Mouse (Mus musculus): ENCODE results near the gene Rnf2.

- no peak for TF ChIP-seq POLR2A (IDR thresholded peaks at IDR 0.05; ENCODE audit: insufficient read depth, low read depth, low read length)
- TF ChIP-seq CTCF (IDR thresholded peaks at IDR 0.05; ENCODE audit: insufficient read depth, low read depth, low read length): no peak
These were observed 16.0 kb downstream of the Rnf2 start for GRCm38 (mm10) chr1:151484754-151485153.
